Mouse (Mus musculus): ENCODE results near the gene Cacna2d1. TPM values are rescaled to one million over a fixed set of nuclear protein-coding genes. Genes with fewer than 3 reads are reported as not detected.
A peak's percentile ranks its signal among the peaks of the same experiment; 100 is the strongest.

The Cacna2d1 gene
- total RNA-seq, 2 experiments from 2014 or later = 196 to 212 TPM

DNA sequence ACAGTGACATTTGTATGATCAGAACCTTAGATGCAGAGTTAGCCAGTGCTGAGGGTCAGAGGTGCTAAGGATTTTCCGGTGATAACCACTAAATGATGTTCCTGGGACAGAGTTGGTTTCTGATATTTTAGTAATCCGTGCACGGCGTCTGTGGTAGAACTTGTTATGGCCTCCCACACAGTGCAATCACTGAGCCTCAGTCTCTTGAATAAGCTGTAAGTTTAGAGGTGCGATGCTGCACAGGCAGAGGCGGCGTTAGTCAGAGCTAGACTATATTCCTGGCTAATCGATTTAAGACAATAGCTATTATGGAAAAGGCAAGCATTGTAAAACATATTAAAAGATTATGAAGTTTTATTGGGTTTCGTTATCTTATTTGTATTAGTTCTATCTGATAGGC is 297.0 kb downstream of the Cacna2d1 start:
- DNase-seq (ENCODE audit: low spot score in 2 of 2) = no peak
- intact Hi-C loops (cut with DNase I) = no loop called here

DNA sequence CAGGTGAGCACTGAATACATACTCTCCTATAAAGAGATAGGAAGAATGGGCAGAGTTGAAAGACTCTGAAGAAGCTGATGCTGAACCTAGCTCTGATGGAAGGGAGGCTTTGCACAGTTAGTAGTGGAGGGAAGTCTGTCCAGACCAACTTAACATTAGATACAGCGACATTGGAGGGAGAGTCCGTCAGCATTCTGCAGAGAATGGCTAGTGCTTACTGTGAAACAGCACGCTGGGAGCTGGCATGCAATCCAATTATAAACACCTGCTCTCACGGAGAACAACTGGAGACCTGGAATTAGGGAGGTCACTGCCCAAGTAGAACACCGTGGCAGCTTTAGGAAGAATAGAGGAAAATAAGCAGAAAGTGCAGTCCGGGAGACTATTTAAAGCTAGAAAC is 300.4 kb downstream of the Cacna2d1 start:
- DNase-seq (ENCODE audit: low spot score in 2 of 2) = no peak
- intact Hi-C loops (cut with DNase I) = no loop called here

DNA sequence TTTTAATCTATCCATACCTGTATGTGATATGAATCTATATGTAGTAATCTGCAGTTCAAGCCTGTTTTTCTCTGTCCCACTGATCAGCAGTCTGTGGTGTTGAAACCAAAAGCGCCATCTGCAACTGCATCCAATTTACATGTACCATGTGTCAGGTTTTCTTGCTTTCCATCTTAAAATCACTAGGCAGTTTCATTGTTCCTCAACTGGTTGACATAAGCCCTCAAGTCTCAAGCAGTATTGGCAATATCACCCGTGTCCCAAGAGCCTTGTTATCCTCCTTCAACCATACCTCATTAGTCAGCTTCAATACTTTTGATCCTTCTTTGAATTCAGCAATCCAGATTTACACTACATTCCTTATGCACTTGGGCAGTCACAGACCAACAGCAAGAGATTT is 301.4 kb downstream of the Cacna2d1 start:
- intact Hi-C loops (cut with DNase I) = no loop called here
- DNase-seq (ENCODE audit: low spot score in 2 of 2) = no peak

DNA sequence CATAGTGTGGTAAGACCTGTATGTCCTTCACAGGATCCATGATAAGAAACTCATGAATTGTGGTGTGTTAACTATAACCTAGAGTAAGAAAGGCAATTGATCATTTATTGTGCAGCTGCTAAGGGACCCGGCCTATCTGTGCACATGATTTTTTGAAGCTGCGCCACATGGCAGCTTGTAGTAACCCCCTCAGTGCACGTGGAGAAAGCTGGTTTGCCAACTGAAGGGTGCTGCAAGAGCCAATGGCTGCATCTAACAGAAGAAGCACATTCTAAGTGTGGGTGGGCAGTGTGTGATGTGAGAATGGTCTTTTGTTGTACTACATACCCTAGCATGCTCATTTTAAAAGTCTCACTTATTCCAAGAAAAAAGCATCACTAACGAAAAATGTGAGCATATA is 302.1 kb downstream of the Cacna2d1 start:
- DNase-seq (ENCODE audit: low spot score in 2 of 2) = peak in 1 of 2 experiments; percentile 50
- intact Hi-C loops (cut with DNase I) = no loop called here

DNA sequence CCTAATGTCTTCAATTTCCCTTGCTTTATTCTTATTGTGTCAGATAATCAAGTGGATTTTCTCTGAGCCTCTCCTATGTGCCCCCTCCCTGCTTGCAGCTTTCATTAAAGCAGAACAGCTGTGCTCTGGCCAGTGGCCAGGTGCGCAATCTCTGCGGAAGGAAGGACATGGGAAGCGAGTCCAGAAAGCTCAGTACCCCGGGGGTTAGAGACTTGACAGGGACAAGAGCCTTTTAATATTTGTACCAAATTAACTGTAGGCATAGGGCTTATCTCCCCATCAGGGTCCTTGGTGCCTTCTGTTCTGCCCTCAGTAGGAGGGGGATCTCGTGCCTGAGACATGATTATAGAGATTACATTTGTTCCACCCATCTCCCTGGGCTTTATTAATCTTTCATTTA is 303.5 kb downstream of the Cacna2d1 start:
- intact Hi-C loops (cut with DNase I) = no loop called here
- no peak for DNase-seq (ENCODE audit: low spot score in 2 of 2)

DNA sequence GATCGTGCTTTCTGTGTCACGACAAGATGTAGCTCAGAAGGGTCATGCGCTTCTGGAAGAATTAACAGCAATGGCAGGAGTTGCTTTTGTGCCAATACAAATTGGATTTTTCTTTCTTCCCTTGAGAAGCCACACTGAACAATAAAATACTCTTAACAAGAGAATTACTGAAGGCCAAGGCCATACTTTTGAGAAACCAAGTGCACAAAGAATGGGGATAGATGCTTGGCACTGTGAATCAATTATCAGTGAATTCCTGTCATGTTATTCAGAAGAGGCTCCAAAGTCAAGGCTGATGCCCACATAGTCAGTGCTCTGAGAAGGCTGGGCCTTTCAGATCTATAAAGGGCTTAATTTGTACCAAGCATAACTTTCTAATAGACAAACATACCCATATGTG is 305.8 kb downstream of the Cacna2d1 start:
- DNase-seq (ENCODE audit: low spot score in 2 of 2) = no peak
- intact Hi-C loops (cut with DNase I) = no loop called here

DNA sequence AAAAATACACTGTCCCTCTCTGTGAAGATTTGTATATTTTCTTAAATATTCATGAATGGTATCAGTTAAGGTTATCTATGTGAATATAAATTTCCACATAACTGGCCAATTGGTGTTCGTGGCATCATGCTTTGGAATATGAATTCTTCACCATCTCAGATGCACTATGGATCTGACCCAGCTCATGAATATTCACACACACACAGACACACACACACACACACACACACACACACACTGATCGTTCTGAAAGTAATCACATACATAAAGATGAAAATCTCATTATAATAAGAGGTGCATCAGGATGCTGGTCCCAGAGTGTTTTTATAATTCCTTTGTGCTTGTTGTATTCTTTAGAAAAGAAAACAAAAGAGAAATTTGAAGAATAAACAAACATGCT is 309.1 kb downstream of the Cacna2d1 start:
- intact Hi-C loops (cut with DNase I) = no loop called here
- no peak for DNase-seq (ENCODE audit: low spot score in 2 of 2)

DNA sequence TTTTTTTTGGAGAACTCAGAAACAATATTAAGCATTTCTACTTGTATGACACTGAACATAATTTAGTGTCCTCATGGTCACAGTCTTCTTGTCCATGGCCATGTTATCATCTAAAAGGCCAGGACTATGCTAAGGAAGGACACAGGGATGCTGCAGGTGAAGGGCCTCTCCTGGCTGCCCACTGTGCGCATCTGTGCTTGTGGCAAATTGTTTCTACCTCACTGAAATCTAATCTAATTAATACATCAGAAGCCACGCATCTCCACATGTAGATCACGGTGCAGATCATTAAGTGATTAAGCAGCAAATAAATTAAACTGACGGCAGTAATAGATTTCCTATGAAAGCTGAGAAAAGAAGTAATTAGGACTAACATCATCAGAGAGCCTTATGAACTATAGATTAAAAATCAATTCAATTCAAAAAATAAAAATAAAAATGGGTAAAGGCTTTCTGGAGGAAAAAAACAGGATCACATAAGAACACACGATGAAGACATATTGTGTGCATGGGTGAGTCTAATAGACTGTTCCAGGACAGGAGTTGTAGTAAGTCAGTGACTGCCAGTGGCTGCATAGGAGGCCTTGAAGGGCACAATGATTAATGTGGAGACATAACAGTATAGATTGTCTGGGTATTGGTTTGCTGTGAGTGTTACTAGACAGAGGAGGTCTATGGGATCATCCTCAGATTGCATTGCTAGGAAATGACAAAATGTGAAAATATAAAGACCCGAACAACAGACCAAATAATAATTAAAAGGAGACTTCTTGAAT is 318.4 kb downstream of the Cacna2d1 start:
- no peak for DNase-seq (ENCODE audit: low spot score in 2 of 2)
- intact Hi-C loops (cut with DNase I) = no loop called here

DNA sequence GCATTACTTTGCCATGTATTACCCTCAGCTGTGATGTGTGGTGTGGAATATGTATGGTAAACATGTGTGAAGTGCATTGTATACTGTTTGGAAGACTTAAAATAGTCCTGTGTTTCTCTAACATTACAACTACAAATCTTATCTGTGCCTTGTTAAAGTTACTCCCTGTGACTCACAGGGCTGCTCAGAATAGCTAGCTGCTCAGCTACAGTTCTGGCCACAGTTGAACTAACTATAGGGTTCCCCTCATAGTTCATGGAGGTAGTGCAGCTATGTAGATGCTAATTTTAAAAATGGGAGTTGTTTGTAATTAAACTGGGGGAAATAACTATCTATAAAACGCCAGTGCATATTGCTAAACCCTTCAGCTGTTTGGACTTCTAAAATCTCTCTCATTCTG is 319.3 kb downstream of the Cacna2d1 start:
- intact Hi-C loops (cut with DNase I) = no loop called here
- DNase-seq (ENCODE audit: low spot score in 2 of 2) = no peak

DNA sequence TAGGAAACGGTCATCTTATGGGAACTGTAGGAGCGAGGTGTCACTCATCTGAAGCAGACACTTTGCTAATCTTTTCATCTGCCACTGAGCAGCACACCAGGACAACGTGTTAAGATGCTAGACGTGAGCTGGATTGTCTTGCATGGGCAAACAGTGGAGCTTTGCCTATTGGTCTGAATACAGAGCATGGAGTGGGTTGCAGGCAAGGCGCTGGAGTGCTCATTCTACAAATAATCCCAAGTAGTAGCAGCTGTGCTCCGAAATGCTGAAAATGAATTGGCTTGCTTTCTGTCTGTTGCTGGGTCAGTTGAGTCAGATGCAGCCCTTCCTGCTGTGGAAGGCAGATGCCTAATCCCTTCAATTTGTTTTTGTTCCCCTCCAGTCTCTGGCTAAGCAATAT is 330.9 kb downstream of the Cacna2d1 start:
- intact Hi-C loops (cut with DNase I) = no loop called here
- peak in 1 of 2 experiments; percentile 21 for DNase-seq (ENCODE audit: low spot score in 2 of 2)

DNA sequence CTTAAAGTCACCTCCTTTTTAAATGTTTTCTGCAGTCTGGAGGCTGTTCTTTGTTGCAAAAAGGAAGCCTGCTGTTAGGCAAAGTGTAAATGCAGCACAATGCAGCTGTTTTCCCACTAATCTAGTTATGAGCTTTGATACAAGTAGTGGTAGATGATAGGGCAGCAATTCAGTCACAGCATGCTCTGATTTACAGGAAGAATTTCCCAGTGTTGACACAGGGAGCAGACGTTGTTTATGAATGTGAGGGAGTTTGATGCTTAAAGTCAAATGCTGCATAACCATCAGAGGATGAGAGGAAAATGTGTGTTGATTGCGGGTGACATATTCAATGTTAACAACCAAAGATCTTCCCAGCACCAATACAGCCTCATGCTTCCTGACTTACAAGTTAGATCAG is 342.6 kb downstream of the Cacna2d1 start:
- intact Hi-C loops (cut with DNase I) = no loop called here

DNA sequence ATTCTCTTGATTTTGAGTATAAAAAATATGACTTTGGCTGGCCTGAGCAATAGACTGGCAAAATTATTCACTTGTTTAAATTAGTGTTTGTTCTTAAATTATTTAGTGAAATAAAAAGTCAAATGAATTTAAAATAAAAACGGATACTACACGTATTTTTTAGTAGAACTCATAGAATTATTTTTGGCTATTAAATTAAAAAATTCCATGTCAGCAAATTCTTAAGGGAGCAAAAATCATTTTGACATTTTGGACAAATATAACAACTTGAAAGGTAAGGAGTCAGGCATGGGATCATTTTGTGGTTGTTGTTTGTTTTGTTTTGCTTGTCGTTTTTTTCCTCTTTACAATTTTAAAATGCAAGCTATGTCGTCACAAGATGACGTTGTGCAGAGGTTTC is 346.7 kb downstream of the Cacna2d1 start:
- no peak for DNase-seq (ENCODE audit: low spot score in 2 of 2)
- intact Hi-C loops (cut with DNase I) = no loop called here

More for the DNA sequence above, 342.6 kb downstream of the Cacna2d1 start:
- DNase-seq (ENCODE audit: low spot score in 2 of 2) = no peak

DNA sequence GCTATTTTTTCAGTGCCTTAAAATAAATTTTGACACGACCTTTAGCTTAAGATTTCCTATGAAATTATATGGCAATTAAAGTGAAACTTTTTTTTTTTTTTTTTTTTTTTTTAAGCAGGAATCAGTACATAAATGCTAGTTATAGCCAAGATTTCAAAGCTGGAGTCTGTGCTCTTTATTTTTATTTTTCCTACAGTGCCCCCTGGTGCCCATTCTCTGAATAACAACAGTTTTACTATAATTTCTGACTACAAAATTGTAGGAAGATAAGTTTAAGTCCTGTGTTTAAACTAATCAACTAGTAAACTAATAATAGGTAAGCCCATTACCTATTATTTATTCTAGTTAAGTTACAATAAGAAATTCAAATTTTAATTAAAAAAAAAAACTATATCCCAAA is 358.7 kb downstream of the Cacna2d1 start:
- DNase-seq (ENCODE audit: low spot score in 2 of 2) = peak; percentile 69 to 78
- intact Hi-C loops (cut with DNase I) = loop anchor here (5.0 kb wide), 2 partner anchors 356 to 456 kb away; no protein-coding TSS in a partner anchor

DNA sequence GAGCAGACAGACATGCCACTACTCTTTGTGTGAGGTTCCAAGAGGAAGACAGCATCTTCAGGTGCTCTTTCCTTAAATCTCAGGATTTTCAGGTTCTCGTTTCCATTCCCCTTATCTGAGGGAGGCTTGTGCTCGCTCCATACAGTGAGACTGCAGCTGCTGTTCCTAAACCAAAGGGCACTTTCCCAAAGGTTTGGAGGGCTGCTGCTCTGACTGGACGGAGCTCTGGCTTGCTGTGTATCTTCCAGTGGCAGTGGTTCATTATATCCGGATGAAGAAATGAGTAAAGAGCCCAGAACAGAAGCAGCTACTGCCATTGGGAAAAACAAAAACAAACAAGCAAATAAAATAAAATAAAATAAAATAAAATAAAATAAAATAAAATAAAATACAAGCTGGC is 359.3 kb downstream of the Cacna2d1 start:
- intact Hi-C loops (cut with DNase I) = loop anchor here (5.0 kb wide), 2 partner anchors 357 to 457 kb away; no protein-coding TSS in a partner anchor
- no peak for DNase-seq (ENCODE audit: low spot score in 2 of 2)

DNA sequence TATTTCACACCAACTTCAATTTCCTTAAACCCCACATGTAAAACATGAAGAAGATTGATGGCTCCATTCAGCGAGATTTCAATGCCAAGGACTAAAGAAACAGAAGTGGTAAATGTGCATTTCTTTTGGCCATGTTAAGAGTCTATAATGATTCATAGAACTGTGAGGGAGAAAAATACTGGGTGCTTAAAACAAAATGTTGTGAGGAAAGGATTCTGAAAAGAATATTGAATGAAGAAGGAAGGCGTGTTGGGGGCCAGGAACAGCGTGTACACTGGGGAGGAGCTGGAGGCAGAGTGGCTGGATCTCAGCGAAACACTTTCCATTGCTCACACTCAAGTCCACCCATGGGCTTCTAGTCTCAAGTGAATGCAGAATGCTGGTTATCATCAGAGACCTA is 360.2 kb downstream of the Cacna2d1 start:
- intact Hi-C loops (cut with DNase I) = loop anchor here (5.0 kb wide), 2 partner anchors 357 to 457 kb away; no protein-coding TSS in a partner anchor
- no peak for DNase-seq (ENCODE audit: low spot score in 2 of 2)

DNA sequence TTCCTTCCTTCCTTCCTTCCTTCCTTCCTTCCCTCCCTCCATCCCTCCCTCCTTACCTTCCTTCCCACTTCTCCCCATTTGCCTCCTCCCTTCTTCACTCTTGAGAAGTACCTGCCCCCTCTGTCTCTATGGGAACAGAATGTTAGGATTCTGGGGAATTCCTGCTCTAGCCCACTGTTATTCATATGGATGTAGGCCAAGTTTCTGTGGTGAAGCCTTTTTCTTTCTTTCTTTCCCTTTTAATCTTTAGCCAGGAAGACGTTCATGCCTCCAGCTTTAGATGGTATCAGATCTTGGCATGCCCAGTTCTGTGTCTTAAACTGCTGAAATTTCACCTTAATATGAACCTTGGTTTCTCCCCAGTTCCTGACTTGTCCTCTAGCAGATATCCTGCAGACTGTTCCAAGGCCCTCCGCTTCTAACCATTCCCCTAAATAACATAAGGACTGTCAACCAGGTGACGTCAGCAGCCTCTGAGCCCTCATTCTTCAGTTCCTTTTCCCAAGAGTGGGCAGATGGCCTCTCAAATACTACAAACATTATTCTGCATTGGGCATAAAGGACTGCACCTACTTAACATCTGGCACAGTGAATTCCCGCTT is 362.8 kb downstream of the Cacna2d1 start:
- DNase-seq (ENCODE audit: low spot score in 2 of 2) = peak in 1 of 2 experiments; percentile 26
- intact Hi-C loops (cut with DNase I) = no loop called here

DNA sequence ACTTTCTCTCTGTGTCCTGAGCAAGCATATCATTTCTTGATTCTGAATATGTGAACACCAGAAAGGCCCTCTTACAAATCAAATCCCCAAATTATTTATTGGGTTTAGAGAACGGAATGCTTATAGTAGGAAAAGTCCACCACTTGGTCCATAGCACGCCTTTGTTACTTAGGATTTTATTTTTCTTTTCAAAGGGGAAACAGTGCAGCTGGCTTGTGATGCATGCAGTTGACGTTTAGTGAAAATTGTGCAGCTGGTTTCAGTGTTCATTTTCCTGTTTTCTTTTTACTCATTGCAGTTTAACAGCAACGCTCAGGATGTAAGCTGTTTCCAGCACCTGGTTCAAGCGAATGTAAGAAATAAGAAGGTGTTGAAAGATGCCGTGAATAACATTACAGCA is 365.1 kb downstream of the Cacna2d1 start:
- DNase-seq (ENCODE audit: low spot score in 2 of 2) = no peak
- intact Hi-C loops (cut with DNase I) = no loop called here

DNA sequence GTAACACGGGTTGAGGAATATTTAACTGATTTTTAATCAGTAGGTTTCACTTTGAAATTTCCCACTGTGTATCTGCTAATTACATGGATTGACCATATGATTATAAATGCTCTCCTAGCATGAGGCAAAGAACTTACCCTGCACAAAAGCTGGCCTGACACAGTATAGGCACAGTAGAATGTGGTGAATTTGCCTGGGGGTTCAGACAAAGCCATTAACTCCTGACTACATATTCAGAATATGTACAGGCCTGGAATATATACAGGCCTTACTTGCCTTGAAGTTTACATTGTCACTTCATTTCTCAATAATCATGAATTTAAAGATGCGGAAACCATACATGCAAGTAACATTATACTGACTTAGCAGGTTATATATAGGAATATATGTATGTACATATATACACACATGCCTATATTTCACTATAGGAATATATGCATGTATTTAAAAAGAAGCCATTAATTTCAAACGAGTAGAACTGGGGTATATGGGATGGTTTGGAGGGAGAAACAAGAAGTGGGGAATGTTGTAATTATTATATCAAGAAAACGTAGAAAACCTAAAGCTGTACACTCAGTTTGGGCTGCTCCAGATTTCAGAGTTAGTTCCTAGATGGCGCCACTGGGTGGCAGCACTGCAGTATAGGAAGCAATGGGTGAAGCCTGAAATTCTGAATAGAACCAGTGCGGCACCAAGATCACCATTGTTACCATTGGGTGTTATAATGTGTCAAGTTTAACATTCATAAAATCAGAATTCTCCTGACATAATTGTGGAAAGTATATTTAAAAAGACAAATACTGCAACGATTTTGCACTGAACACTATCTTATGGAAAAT is 374.9 kb downstream of the Cacna2d1 start:
- intact Hi-C loops (cut with DNase I) = loop anchor here (2.0 kb wide), 1 partner anchor 559 kb away; no protein-coding TSS in a partner anchor
- peak; percentile 75 to 80 for DNase-seq (ENCODE audit: low spot score in 2 of 2)

DNA sequence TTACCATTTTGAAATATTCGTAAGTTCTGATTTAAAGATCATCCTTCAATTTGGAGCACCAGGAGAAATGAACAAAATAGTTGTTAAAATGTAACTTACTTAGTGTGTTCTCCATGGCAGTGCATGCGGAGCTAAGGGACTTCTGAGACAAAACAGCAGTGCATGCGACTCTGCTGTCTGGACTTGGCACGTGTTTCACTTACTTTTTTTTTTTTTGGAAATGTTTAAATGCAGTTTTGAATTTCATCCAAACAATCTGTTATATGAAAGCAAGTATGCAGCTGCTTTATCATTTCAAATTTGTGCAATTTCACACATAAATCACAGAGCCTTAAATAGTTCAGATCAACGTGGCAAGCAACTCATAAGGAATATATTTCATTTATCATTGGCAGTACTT is 379.8 kb downstream of the Cacna2d1 start:
- intact Hi-C loops (cut with DNase I) = no loop called here
- DNase-seq (ENCODE audit: low spot score in 2 of 2) = peak in 1 of 2 experiments; percentile 13

DNA sequence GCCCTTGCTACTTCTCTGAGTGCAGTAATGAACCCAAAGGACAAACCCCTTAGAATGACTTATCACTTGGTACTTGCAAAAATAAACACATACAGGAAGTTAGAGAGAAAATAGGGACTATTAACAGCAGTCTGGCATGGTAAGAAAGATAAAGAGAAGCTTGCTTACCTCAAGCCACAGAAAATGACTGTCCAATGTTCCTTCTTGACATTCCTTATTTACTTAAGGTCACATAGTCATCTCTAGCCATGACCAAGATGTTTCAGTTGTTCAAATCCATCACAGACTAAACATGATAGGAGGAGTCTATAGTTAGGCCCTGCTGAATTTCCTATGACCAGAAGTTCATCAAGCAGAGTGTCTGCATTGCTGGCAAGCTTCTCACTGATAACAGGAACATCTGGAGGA is 381.5 kb downstream of the Cacna2d1 start:
- DNase-seq (ENCODE audit: low spot score in 2 of 2) = no peak
- intact Hi-C loops (cut with DNase I) = no loop called here
